Mouse (Mus musculus): ENCODE measurements at regions not wholly inside any gene's neighbourhood (a gene's known extent, or its start where the extent isn't known, plus 50 kb on each side); places are given as distances from the start of the nearest gene placed in this dataset.

- DNase-seq (ENCODE audit: low read depth, low spot score) (no peak), ATAC-seq (peak; percentile 90)
- TF ChIP-seq CTCF (IDR thresholded peaks at IDR 0.05): no peak
- CTCF ChIA-PET: interaction anchor here (1.3 kb wide), 1 partner anchor 74 kb away, joined by 3 read pairs; no protein-coding TSS in a partner anchor
- in situ Hi-C loops (cut with MboI; ENCODE audit: low pct_unique_long_range_greater_than_20kb): no loop called here
- POLR2A ChIA-PET: no interaction called here
- no peaks in the 10 kb centered on the region for H3K27me3 ChIP-seq
These were observed 467.6 kb upstream of the Cenpq start for GRCm38 (mm10) chr17:41402417-41402816.

Measured in Patski (cell line).